Mouse (Mus musculus) Patski (cell line): ENCODE data around the gene 2010111I01Rik. TPM values are rescaled to one million over a fixed set of nuclear protein-coding genes. Genes with fewer than 3 reads are reported as not detected.
"Not testable (repeated sequence)": the region's sequence is repeated elsewhere in the genome, so short reads cannot be mapped to it uniquely, and the experiment has no call there.

Experiments
- ATAC-seq: fragments of 100-300 bp; one replicate; pipeline ENCODE4 v1.8.0; 2021
- CTCF ChIA-PET: fragments of 350-600 bp; sonication (Branson Sonifier 250); formaldehyde crosslinking; loops from one replicate; lab custom pipeline; 2022; ENCODE audit warnings: inconsistent platforms; lab: Charles Lee
- POLR2A ChIA-PET: fragments of 350-600 bp; sonication (Branson Sonifier 250); formaldehyde crosslinking; loops from one replicate; lab custom pipeline; 2022; ENCODE audit warnings: antibody characterized with exemption, inconsistent platforms; lab: Charles Lee
- DNase-seq: peaks from one replicate; pipeline ENCODE4 v3.0.0-alpha.2; 2011; ENCODE audit warnings: low read depth, low spot score
- H3K27me3 ChIP-seq: fragments of 371-371 bp; one replicate; pipeline ENCODE4 v1.5.1; 2021
- CTCF ChIP-seq: fragments of 100-300 bp; IDR thresholded peaks from one replicate; pipeline ENCODE4 v1.5.1; 2021
- in situ Hi-C: fragments of 300-500 bp; cut with MboI; formaldehyde crosslinking; loops from 3 replicates; pipeline ENCODE4 v1.11.1; 2018; ENCODE audit warnings: low pct_unique_long_range_greater_than_20kb, mixed read lengths
- polyA plus RNA-seq: library from polyadenylated mRNA; unstranded; gene quantifications from one replicate; pipeline ENCODE4 v1.2.3, GENCODE M21; 2021

2010111I01Rik gene
- polyA plus RNA-seq, 1 experiment from 2014 or later, result 98.5 TPM

- TF ChIP-seq CTCF, result no peak
- DNase-seq (no peak), ATAC-seq (no peak)
- H3K27me3 ChIP-seq, result no peaks in the 10 kb centered on the region
- POLR2A ChIA-PET, result interaction anchor here (1.2 kb wide), 1 partner anchor 20 kb away, joined by 3 read pairs; no protein-coding TSS in a partner anchor
- CTCF ChIA-PET, result interaction anchor here (0.6 to 2.2 kb wide), 6 partner anchors 8 to 22 kb away, joined by 3 to 8 read pairs (median 3); no protein-coding TSS in a partner anchor
- in situ Hi-C loops, result no loop called here
Observed at GRCm38 (mm10) chr13:63206396-63206795, 241.7 kb downstream of the 2010111I01Rik start.

GRCm38 (mm10) chr13:63216537-63216936 lies 251.8 kb downstream of the 2010111I01Rik start:
- DNase-seq (no peak), ATAC-seq (peak; percentile 17)
- in situ Hi-C loops, result no loop called here
- H3K27me3 ChIP-seq, result no peaks in the 10 kb centered on the region
- POLR2A ChIA-PET, result interaction anchor here (1.2 kb wide), 1 partner anchor 11 kb away, joined by 3 read pairs; no protein-coding TSS in a partner anchor
- CTCF ChIA-PET, result interaction anchor here (1.4 to 2.2 kb wide), 2 partner anchors 10 to 170 kb away, joined by 3 to 9 read pairs; no protein-coding TSS in a partner anchor
- no peak for TF ChIP-seq CTCF

- TF ChIP-seq CTCF, result no peak
- in situ Hi-C loops, result no loop called here
Observed at GRCm38 (mm10) chr13:63223026-63223770, 258.5 kb downstream of the 2010111I01Rik start.

GRCm38 (mm10) chr13:63225796-63226583 lies 261.3 kb downstream of the 2010111I01Rik start:
- no peaks in the 10 kb centered on the region for H3K27me3 ChIP-seq
- TF ChIP-seq CTCF, result no peak
- ChIA-PET POLR2A (interaction anchor here (0.9 kb wide), 1 partner anchor 20 kb away, joined by 3 read pairs; no protein-coding TSS in a partner anchor), CTCF (interaction anchor here (0.9 to 2.1 kb wide), 6 partner anchors 9 to 299 kb away, joined by 3 to 9 read pairs (median 4); no protein-coding TSS in a partner anchor)
- ATAC-seq (no peak), DNase-seq (no peak)
- in situ Hi-C loops, result no loop called here

More at GRCm38 (mm10) chr13:63223026-63223770, 258.5 kb downstream of the 2010111I01Rik start:
- ChIA-PET CTCF (no interaction called here), POLR2A (no interaction called here)
- no peaks in the 10 kb centered on the region for H3K27me3 ChIP-seq
- DNase-seq (no peak), ATAC-seq (no peak)

- DNase-seq, result no peak
- CTCF ChIA-PET, result interaction anchor here (1.0 to 2.1 kb wide), 5 partner anchors 11 to 181 kb away, joined by 3 to 9 read pairs (median 3); no protein-coding TSS in a partner anchor
Observed at GRCm38 (mm10) chr13:63227785-63228184, 263.1 kb downstream of the 2010111I01Rik start.

GRCm38 (mm10) chr13:63230955-63231701 lies 266.4 kb downstream of the 2010111I01Rik start:
- ChIA-PET POLR2A (interaction anchor here (0.5 to 1.5 kb wide), 8 partner anchors 9 to 50 kb away, joined by 3 to 10 read pairs (median 3); no protein-coding TSS in a partner anchor), CTCF (interaction anchor here (0.7 to 1.9 kb wide), 8 partner anchors 13 to 185 kb away, joined by 3 to 15 read pairs (median 4); no protein-coding TSS in a partner anchor)
- ATAC-seq (peak; percentile 75), DNase-seq (peak; percentile 72)
- in situ Hi-C loops, result loop anchor here (5.0 kb wide), 1 partner anchor 44 kb away; no protein-coding TSS in a partner anchor
- H3K27me3 ChIP-seq, result no peaks in the 10 kb centered on the region
- no peak for TF ChIP-seq CTCF

More at GRCm38 (mm10) chr13:63227785-63228184, 263.1 kb downstream of the 2010111I01Rik start:
- no peak for ATAC-seq
- H3K27me3 ChIP-seq, result no peaks in the 10 kb centered on the region
- no peak for TF ChIP-seq CTCF
- POLR2A ChIA-PET, result interaction anchor here (1.3 kb wide), 1 partner anchor 11 kb away, joined by 3 read pairs; no protein-coding TSS in a partner anchor
- in situ Hi-C loops, result no loop called here

GRCm38 (mm10) chr13:63231702-63232070 lies 267.0 kb downstream of the 2010111I01Rik start:
- no peak for TF ChIP-seq CTCF
- peak; percentile 75 for DNase-seq
- POLR2A ChIA-PET, result interaction anchor here (0.6 to 1.5 kb wide), 7 partner anchors 9 to 49 kb away, joined by 3 to 10 read pairs (median 3); no protein-coding TSS in a partner anchor
- no peaks in the 10 kb centered on the region for H3K27me3 ChIP-seq
- in situ Hi-C loops, result loop anchor here (5.0 kb wide), 1 partner anchor 44 kb away; no protein-coding TSS in a partner anchor
- CTCF ChIA-PET, result interaction anchor here (0.7 to 1.9 kb wide), 8 partner anchors 12 to 185 kb away, joined by 3 to 15 read pairs (median 4); no protein-coding TSS in a partner anchor
- ATAC-seq, result peak; percentile 94

DNA sequence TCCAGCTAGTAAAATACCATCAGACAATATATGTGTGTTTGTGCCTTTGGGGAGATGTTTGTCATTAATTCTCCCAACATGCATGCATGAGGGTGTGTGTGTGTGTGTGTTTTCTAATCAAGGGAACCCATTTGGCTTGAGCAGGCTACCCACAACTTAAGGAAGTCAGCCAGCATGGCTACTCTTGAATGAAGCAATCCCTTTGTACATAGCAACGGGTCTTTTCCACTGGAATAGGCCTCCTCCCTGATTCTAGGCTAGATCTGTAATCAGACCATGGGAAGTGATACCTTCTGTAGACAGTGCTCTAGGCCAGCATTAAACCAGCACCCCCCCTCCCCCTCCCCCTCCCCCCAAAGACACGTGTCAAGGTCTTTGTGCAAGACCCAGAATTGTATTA lies 267.9 kb downstream of the 2010111I01Rik start:
- ATAC-seq (no peak), DNase-seq (no peak)
- H3K27me3 ChIP-seq, result no peaks in the 10 kb centered on the region
- ChIA-PET POLR2A (no interaction called here), CTCF (interaction anchor here (1.6 kb wide), 1 partner anchor 186 kb away, joined by 15 read pairs; no protein-coding TSS in a partner anchor)
- TF ChIP-seq CTCF, result no peak
- in situ Hi-C loops, result loop anchor here (5.0 kb wide), 1 partner anchor 45 kb away; no protein-coding TSS in a partner anchor

DNA sequence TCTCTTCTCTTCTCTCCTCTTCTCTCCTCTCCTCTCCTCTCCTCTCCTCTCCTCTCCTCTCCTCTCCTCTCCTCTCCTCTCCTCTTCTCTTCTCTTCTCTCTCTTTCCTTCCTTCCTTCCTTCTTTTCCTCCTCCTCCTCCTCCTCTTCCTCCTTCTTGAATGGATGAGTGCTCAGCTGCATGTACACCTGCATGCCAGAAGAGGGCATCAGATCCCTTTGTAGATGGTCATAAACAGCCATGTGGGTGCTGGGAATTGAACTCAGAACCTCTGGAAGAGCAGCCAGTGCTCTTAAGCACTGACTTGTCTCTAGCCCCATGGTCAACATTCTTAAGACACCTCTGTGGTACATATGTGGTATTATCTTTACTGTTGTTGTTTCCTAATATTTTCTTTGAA lies 269.8 kb downstream of the 2010111I01Rik start:
- in situ Hi-C loops, result loop anchor here (5.0 kb wide), 1 partner anchor 47 kb away; no protein-coding TSS in a partner anchor
- POLR2A ChIA-PET, result interaction anchor here (1.2 to 1.7 kb wide), 2 partner anchors 9 to 11 kb away, joined by 4 read pairs; no protein-coding TSS in a partner anchor
- H3K27me3 ChIP-seq, CTCF ChIA-PET, ATAC-seq, DNase-seq: not testable (repeated sequence)
